Mouse (Mus musculus) neural tube, embryonic 14.5 days (tissue): ENCODE data around the gene Rev3l. TPM values are rescaled to one million over a fixed set of nuclear protein-coding genes. Genes with fewer than 3 reads are reported as not detected.
"Not testable (repeated sequence)": the region's sequence is repeated elsewhere in the genome, so short reads cannot be mapped to it uniquely, and the experiment has no call there.

Source experiments
- ATAC-seq: fragments of 200-750 bp; cut with Nextera tagmentation; 2 replicates; pipeline ENCODE4 v1.8.0; 2017; ENCODE audit warnings: low read depth, mild to moderate bottlenecking, moderate TSS enrichment, moderate library complexity
- H3K27ac ChIP-seq: fragments of 300-500 bp; sonication (generic); 2 replicates; pipeline ENCODE4 v1.5.1; 2014; ENCODE audit warnings: low read depth, mild to moderate bottlenecking, control low read depth, low read length, moderate library complexity, mixed read lengths
- H3K27me3 ChIP-seq: fragments of 300-500 bp; sonication (generic); 2 replicates; pipeline ENCODE4 v1.6.1; 2014; ENCODE audit warnings: low read length; ENCODE audit not compliant: control insufficient read depth, insufficient read depth
- H3K36me3 ChIP-seq: fragments of 300-500 bp; sonication (generic); 2 replicates; pipeline ENCODE4 v1.6.1; 2014; ENCODE audit warnings: low read length, mixed read lengths; ENCODE audit not compliant: control insufficient read depth, insufficient read depth
- H3K4me1 ChIP-seq: fragments of 300-500 bp; sonication (generic); 2 replicates; pipeline ENCODE4 v1.6.1; 2014; ENCODE audit warnings: low read length; ENCODE audit not compliant: control insufficient read depth, insufficient read depth
- H3K4me2 ChIP-seq: fragments of 300-500 bp; sonication (generic); 2 replicates; pipeline ENCODE4 v1.6.1; 2014; ENCODE audit warnings: mild to moderate bottlenecking, low read depth, low read length, control low read depth
- H3K4me3 ChIP-seq: fragments of 300-500 bp; sonication (generic); 2 replicates; pipeline ENCODE4 v1.5.1; 2014; ENCODE audit warnings: low read depth, low read length, control low read depth, mixed read lengths
- H3K9ac ChIP-seq: fragments of 300-500 bp; sonication (generic); replicated peaks from 2 replicates; pipeline ENCODE4 v1.6.1; 2014; ENCODE audit warnings: low read depth, mild to moderate bottlenecking, control low read depth, low read length, mixed read lengths
- H3K9me3 ChIP-seq: fragments of 300-500 bp; sonication (generic); 2 replicates; pipeline ENCODE4 v1.6.1; 2016; ENCODE audit warnings: low read length; ENCODE audit not compliant: control insufficient read depth
- WGBS: fragments of 180-500 bp; shearing (Covaris S2); extraction: QIAGEN DNeasy Blood & Tissue Kit; methylation state at CpG from one replicate; pipeline ENCODE4 v1.1.7; 2014; 5-methylcytosine and 5-hydroxymethylcytosine counted together
- polyA plus RNA-seq: library from polyadenylated mRNA; unstranded; fragments of >200 nt; fragmentation: Nextera tagmentation; extraction: Ambion mirVana; gene quantifications from 2 replicates; pipeline ENCODE4 v1.2.1, GENCODE M21; 2014

Gene Rev3l
- polyA plus RNA-seq, 1 experiment from 2014 or later: 77.3 TPM

DNA sequence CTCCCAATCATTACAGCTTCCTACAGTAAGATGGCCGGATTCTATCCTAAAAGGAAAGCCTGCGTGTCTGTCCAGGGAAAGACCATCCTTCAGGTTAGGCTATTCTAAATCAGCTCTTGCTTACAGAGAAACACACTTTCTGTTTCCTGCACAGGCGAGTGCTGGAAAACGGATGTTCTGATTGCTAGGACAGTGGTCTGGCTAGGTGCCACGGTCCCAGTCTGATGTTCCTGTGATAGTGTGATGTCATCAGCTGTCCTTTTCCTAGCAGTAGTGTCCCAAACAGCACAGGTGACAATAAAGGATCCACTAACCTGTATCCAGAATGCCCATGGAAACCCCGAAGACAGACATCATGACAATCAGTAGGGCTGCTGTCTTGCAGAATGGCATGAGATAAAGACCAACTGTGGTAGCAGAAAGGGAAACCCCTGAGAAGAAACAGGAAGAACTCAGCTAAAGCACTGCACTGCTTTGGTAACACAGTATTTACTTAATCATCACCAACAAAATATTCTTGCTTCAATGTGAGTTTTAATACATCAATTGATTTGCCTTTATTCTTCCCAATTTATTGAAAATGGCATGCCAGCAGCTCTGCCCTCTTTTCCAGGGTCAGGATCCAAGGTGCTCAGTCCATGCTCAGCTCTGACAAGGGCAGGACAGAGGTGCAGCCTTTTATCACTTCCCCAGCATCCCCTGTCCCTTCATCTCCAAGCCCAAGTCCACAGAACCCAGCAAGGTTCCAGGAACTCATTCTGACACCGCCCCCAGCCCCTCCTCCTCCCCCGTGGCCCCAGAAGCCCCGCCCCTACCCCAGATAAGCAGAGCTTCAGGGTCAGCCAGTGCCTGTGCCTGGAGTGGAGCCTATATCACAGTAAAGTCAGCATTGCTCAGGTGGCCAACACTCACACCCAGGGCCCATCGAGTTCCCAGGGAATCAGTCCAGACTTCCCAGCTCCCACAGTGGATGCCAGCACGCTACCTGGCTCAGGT, 162.1 kb downstream of the Rev3l start:
- Histone ChIP-seq H3K27ac (no peak overlapping the region), H3K4me2 (no peak overlapping the region), H3K27me3 (no peaks in the 10 kb centered on the region), H3K4me1 (peaks cover 4% of the 10 kb centered on the region; the same call in 1 of the 2 replicates), H3K9me3 (no peaks in the 10 kb centered on the region), H3K4me3 (no peak overlapping the region), H3K36me3 (peaks cover 4% of the 10 kb centered on the region; the same call in 1 of the 2 replicates), H3K9ac (no peak overlapping the region)
- no peak for ATAC-seq
- 74% methylated on average over 11 of the region's 11 CpGs for WGBS

DNA sequence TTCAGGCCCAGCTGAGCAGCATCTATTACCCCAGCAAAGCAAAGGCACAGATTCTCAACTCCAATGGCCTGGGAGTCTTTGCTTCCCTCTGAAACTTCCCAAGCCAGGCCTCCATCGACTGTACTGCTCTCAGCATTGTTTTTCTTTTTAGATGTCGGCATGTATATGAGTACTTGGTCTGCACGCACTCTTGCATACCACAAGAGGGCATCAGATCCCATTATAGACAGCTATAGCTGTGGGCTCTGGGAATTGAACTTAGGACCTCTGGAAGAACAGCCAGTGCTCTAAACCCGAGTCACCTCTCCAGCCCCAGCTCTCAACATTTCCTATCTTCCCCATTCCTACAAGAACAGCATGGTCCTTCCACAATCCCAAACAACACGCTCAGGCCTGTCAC, 164.6 kb downstream of the Rev3l start:
- Histone ChIP-seq H3K4me2 (no peak overlapping the region), H3K27me3 (no peaks in the 10 kb centered on the region), H3K36me3 (peaks cover 3% of the 10 kb centered on the region; the same call in 1 of the 2 replicates), H3K9me3 (no peaks in the 10 kb centered on the region), H3K9ac (no peak overlapping the region), H3K4me1 (peaks cover 4% of the 10 kb centered on the region; the same call in 1 of the 2 replicates), H3K27ac (no peak overlapping the region), H3K4me3 (no peak overlapping the region)
- 89% methylated on average over 5 of the region's 5 CpGs for WGBS
- no peak for ATAC-seq

DNA sequence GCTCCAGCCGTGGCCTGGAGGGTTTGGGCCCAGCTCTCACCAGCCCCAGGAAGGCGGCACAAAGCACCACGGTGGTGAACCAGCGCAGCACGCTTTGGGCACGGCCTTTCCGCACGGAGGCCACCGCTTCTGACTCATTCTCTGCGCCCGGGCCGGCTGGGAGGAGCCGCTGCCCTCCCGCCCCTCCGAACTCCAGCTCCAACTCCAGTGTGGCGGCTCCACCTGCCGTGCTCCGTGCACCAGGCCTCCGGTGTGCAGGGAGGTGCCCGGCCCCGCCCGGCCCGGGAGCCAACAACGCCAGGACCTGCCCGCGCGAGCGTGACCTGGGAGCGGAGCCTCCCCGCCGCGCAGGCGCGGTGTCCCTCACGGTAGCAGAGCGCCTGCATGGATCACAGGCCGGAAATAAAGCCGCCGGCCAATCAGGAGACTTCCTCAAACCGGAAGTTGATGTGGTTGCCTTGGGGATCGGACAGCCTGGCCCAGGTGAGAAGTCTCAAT, 167.0 kb downstream of the Rev3l start, which contains the start of gene Mfsd4b4:
Mfsd4b4 (minus strand) TSS at position 365 of the 498 bp plus-strand sequence.
- Histone ChIP-seq H3K4me1 (peaks cover 4% of the 10 kb centered on the region; the same call in 1 of the 2 replicates), H3K27ac (peak within 1 kb of the TSS; percentile 63), H3K4me3 (peak within 1 kb of the TSS; percentile 58), H3K9me3 (no peaks in the 10 kb centered on the region), H3K36me3 (no peaks in the 10 kb centered on the region), H3K27me3 (no peaks in the 10 kb centered on the region), H3K9ac (peak within 1 kb of the TSS; percentile 81), H3K4me2 (peak within 1 kb of the TSS; percentile 78)
- peak; percentile 99 for ATAC-seq
- WGBS: under 1% methylated on average over 40 of the region's 41 CpGs

DNA sequence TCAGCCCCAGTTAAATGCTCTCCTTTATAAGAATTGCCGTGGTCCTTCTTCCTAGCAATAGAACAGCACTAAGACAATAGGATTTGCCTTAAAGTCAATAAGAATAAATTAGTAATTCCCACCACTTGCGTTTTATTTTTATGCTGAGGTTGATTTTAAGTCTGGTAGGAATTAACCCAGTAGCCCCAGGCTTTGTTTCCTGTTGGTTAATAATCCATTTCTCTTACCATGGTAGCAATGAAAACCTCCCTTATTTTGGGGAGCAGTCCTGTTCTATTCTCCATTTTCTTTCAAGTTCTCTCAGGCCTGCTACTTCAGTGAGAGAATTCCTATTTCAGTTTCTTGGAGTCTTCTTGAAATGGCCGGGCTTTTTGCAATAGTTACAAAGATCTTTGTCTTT, 172.3 kb downstream of the Rev3l start:
- Histone ChIP-seq H3K4me3 (no peak overlapping the region), H3K27ac (no peak overlapping the region), H3K4me1 (no peaks in the 10 kb centered on the region; the same call in 1 of the 2 replicates), H3K9ac (no peak overlapping the region), H3K4me2 (no peak overlapping the region), H3K9me3 (no peaks in the 10 kb centered on the region), H3K27me3 (no peaks in the 10 kb centered on the region), H3K36me3 (no peaks in the 10 kb centered on the region)
- 79% methylated on average over 3 of the region's 3 CpGs for WGBS
- ATAC-seq: no peak

DNA sequence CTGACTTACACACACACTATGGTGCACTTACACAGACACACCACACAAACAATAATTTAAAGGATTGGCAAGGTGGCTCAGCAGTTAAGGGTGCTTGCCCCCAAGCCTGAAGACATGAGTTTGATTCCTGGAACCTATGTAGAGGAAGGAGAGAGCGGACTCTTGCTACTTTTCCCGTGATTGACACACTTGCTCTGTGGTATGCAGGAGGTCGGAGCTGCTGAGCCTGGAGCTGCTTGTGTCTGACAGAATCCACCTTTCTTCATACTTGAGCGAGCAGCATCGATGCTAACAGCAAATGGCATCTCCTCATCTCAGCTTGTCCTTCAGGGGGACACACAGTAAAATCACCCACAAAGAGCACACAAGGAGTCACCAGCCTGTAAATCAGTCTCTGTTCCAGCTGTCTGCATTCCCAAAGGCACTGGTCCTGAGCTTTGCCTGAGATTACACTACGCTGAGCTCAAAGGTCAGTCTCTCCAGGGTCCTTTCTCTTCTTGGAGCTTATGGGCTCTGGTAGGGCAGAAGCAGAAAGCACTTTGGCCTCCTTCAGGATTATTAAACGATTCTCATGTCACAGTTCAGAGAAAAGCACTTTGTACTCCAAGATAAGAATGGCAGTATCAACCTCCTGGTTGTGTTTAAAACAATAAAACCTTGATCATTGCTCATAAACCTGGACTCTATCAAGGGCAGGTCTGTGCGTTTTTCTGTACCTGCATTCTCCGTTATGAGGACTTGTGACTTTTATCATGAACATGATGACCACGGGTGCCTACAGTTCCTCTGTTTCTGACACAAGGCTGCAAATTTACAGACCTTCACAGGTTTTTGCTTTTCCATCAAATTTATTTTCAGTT, 175.1 kb downstream of the Rev3l start:
- Histone ChIP-seq H3K36me3 (no peaks in the 10 kb centered on the region), H3K4me2 (no peak overlapping the region), H3K4me1 (no peaks in the 10 kb centered on the region), H3K4me3 (no peak overlapping the region), H3K27me3 (no peaks in the 10 kb centered on the region), H3K9ac (no peak overlapping the region), H3K9me3 (no peaks in the 10 kb centered on the region), H3K27ac (no peak overlapping the region)
- no peak for ATAC-seq
- WGBS: 83% methylated on average over 10 of the region's 10 CpGs

DNA sequence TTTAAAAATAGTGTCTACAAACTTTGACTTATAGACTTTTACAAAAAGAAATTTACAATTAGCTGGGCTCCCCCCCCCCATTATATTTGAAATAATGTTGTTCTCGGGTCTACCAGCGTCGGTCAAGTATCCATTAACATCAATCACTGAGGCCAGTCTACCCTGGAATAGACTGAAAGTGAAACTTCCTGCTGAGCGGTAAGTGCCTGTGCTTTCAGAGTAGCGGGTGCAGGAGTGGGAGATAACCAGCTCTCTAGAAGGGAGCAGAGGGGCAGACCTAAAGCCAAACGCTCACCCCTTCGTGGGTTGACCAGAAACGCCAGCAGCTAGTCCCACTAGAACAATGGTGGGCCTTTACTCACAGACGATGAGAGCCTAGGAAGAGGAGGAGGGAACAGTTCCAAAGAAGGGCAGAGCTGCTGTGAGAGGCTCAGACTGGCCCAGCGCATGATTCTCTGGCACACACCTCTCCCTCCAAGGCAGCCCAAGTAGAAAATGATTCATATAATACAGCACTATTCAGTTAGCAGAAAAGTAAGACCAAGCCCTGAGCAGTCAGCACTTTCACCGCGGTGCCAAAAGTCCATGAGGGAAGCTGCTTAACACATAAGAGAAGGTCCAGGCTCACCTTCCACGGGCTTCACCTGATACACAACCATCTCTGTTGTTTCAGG, 177.0 kb downstream of the Rev3l start:
- Histone ChIP-seq H3K4me1 (no peaks in the 10 kb centered on the region), H3K4me2 (no peak overlapping the region), H3K36me3 (no peaks in the 10 kb centered on the region), H3K9me3 (no peaks in the 10 kb centered on the region), H3K27me3 (no peaks in the 10 kb centered on the region), H3K27ac (no peak overlapping the region), H3K4me3 (no peak overlapping the region), H3K9ac (no peak overlapping the region)
- no peak for ATAC-seq
- 67% methylated on average over 13 of the region's 13 CpGs for WGBS

DNA sequence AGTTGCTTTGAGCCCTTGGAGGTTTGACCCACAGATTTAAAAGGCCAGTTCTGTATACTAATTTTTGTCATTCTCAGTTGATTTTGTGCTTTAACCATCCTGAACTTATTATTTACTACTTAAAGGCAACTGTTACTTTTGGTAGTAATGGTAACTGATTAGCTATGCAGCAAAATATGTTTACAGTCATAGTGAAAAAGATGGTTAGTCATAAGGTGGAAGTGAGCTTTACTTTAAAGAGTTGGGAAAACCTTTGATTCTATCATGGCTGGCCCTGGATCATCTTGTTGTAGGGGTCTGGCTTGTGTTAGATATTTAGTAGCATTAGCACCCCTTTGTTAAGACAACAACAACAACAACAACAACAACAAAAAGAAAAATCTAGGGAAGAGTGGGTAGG, 180.7 kb downstream of the Rev3l start:
- no peaks in the 10 kb centered on the region for H3K9me3 ChIP-seq
- no peak overlapping the region for H3K4me2 ChIP-seq
- no peak overlapping the region for H3K9ac ChIP-seq
- H3K36me3 ChIP-seq: no peaks in the 10 kb centered on the region
- no peak overlapping the region for H3K27ac ChIP-seq
- H3K4me3 ChIP-seq: no peak overlapping the region
- no peaks in the 10 kb centered on the region for H3K4me1 ChIP-seq
- ATAC-seq: no peak
- H3K27me3 ChIP-seq: no peaks in the 10 kb centered on the region

DNA sequence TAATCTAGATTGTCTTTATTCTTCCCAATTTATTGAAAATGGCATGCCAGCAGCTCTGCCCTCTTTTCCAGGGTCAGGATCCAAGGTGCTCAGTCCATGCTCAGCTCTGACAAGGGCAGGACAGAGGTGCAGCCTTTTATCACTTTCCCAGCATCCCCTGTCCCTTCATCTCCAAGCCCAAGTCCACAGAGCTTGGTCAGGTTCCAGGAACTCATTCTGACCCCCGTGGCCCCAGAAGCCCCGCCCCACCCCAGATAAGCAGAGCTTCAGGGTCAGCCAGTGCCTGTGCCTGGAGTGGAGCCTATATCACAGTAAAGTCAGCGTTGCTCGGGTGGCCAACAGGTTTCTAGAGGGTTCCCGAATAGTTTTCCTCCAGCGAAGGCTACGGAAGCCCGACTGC, 192.6 kb downstream of the Rev3l start:
- not testable (repeated sequence) for H3K27me3 ChIP-seq, H3K4me1 ChIP-seq, H3K9me3 ChIP-seq, H3K36me3 ChIP-seq, ATAC-seq, H3K9ac ChIP-seq, H3K4me3 ChIP-seq, H3K4me2 ChIP-seq, H3K27ac ChIP-seq
- 75% methylated on average over 8 of the region's 8 CpGs for WGBS
